Mouse (Mus musculus) MEL (cell line): ENCODE data around the gene Senp3. TPM values are rescaled to one million over a fixed set of nuclear protein-coding genes. Genes with fewer than 3 reads are reported as not detected.
A peak's percentile ranks its signal among the peaks of the same experiment; 100 is the strongest.

Source experiments
- DNase-seq: peaks from one replicate; pipeline ENCODE4 v3.0.0; 2011; ENCODE audit warnings: low read depth, low spot score
- H3K27ac ChIP-seq: 2 replicates; pipeline ENCODE4 v1.5.1; 2012; ENCODE audit warnings: low read depth, mild to moderate bottlenecking, control low read depth, low read length, moderate library complexity; ENCODE audit not compliant: control insufficient read depth
- H3K27me3 ChIP-seq, 2 experiments: fragments of 150-350 bp in 1 of 2; sonication (generic) in 1 of 2; 2 replicates each; pipeline ENCODE4 v1.6.1; 2012; ENCODE audit warnings: low read length in 2 of 2, mild to moderate bottlenecking in 2 of 2, improper control_type of control experiment in 1 of 2, moderate library complexity in 1 of 2; ENCODE audit not compliant: insufficient read depth in 2 of 2, control insufficient read depth in 1 of 2
- H3K36me3 ChIP-seq, 2 experiments: 2 replicates each; pipeline ENCODE4 v1.6.1; 2012 to 2014; ENCODE audit warnings: low read length in 2 of 2, improper control_type of control experiment in 1 of 2, inconsistent platforms in 1 of 2, mild to moderate bottlenecking in 1 of 2; ENCODE audit not compliant: insufficient read depth in 2 of 2, control insufficient read depth in 1 of 2
- H3K4me1 ChIP-seq, 2 experiments: fragments of 150-350 bp in 1 of 2; sonication (generic) in 1 of 2; 2 replicates each; pipeline ENCODE4 v1.6.1; 2012; ENCODE audit warnings: low read length in 2 of 2, improper control_type of control experiment in 1 of 2, mild to moderate bottlenecking in 1 of 2; ENCODE audit not compliant: insufficient read depth in 2 of 2, control insufficient read depth in 1 of 2
- H3K4me3 ChIP-seq, 2 experiments: fragments of 150-350 bp in 1 of 2; sonication (generic) in 1 of 2; 2 replicates each; pipeline ENCODE4 v1.5.1; 2012; ENCODE audit warnings: low read depth in 2 of 2, low read length in 2 of 2, mild to moderate bottlenecking in 2 of 2, moderate library complexity in 2 of 2, control low read depth in 1 of 2, improper control_type of control experiment in 1 of 2; ENCODE audit not compliant: control insufficient read depth in 1 of 2, insufficient read depth in 1 of 2
- H3K79me2 ChIP-seq: 2 replicates; pipeline ENCODE4 v1.6.1; 2012; ENCODE audit warnings: mild to moderate bottlenecking, low read length, moderate library complexity; ENCODE audit not compliant: control insufficient read depth, poor library complexity, insufficient read depth
- H3K9ac ChIP-seq: 2 replicates; pipeline ENCODE4 v1.6.1; 2012; ENCODE audit warnings: low read depth, mild to moderate bottlenecking, control low read depth, low read length, moderate library complexity; ENCODE audit not compliant: control insufficient read depth, poor library complexity, severe bottlenecking
- H3K9me3 ChIP-seq: fragments of 150-350 bp; sonication (generic); replicated peaks from 2 replicates; pipeline ENCODE4 v1.6.1; 2012; ENCODE audit warnings: mild to moderate bottlenecking, low read length, improper control_type of control experiment, moderate library complexity; ENCODE audit not compliant: insufficient read depth
- CHD1 ChIP-seq: IDR thresholded peaks from 2 replicates; pipeline ENCODE4 v1.6.1; 2012; ENCODE audit warnings: low read depth, mild to moderate bottlenecking, inconsistent platforms, low read length, improper control_type of control experiment
- CTCF ChIP-seq, 3 experiments: IDR thresholded peaks in 2 of 3; conservative IDR thresholded peaks in 1 of 3; 2 replicates each; pipeline ENCODE4 v1.5.1; 2011 to 2012; ENCODE audit warnings: low read length in 3 of 3, low read depth in 2 of 3, mild to moderate bottlenecking in 2 of 3, improper control_type of control experiment in 1 of 3, inconsistent platforms in 1 of 3, mixed read lengths in 1 of 3, moderate library complexity in 1 of 3; ENCODE audit not compliant: control insufficient read depth in 1 of 3, insufficient read depth in 1 of 3, poor library complexity in 1 of 3, severe bottlenecking in 1 of 3
- E2F4 ChIP-seq: IDR thresholded peaks from 2 replicates; pipeline ENCODE4 v1.6.1; 2011; ENCODE audit warnings: low read depth, low read length, improper control_type of control experiment, borderline replicate concordance
- ELF1 ChIP-seq: IDR thresholded peaks from 2 replicates; pipeline ENCODE4 v1.6.1; 2014; ENCODE audit warnings: low read depth, mild to moderate bottlenecking, inconsistent platforms, low read length, improper control_type of control experiment, moderate library complexity
- EP300 ChIP-seq, 2 experiments: IDR thresholded peaks; 2 replicates each; pipeline ENCODE4 v1.6.1; 2011; ENCODE audit warnings: improper control_type of control experiment in 2 of 2, low read length in 2 of 2, low read depth in 1 of 2, mild to moderate bottlenecking in 1 of 2
- GATA1 ChIP-seq: IDR thresholded peaks from 2 replicates; pipeline ENCODE4 v1.6.1; 2011; ENCODE audit warnings: low read depth, low read length, improper control_type of control experiment
- HCFC1 ChIP-seq: IDR thresholded peaks from 2 replicates; pipeline ENCODE4 v1.6.1; 2012; ENCODE audit warnings: low read depth, mild to moderate bottlenecking, inconsistent platforms, low read length, improper control_type of control experiment, moderate library complexity
- JUND ChIP-seq: IDR thresholded peaks from 2 replicates; pipeline ENCODE4 v1.6.1; 2011; ENCODE audit warnings: low read depth, mild to moderate bottlenecking, improper control_type of control experiment, low read length
- MAFK ChIP-seq: IDR thresholded peaks from 2 replicates; pipeline ENCODE4 v1.6.1; 2011; ENCODE audit warnings: low read depth, mild to moderate bottlenecking, low read length, improper control_type of control experiment, borderline replicate concordance
- MAX ChIP-seq: IDR thresholded peaks from 2 replicates; pipeline ENCODE4 v1.6.1; 2011; ENCODE audit warnings: low read length, improper control_type of control experiment
- MAZ ChIP-seq: IDR thresholded peaks from 2 replicates; pipeline ENCODE4 v1.6.1; 2012; ENCODE audit warnings: low read depth, mild to moderate bottlenecking, inconsistent platforms, low read length, improper control_type of control experiment
- MYC ChIP-seq: IDR thresholded peaks from 2 replicates; pipeline ENCODE4 v1.6.1; 2011; ENCODE audit warnings: low read depth, mild to moderate bottlenecking, low read length, improper control_type of control experiment, moderate library complexity
- NRF1 ChIP-seq: IDR thresholded peaks from 2 replicates; pipeline ENCODE4 v1.6.1; 2014; ENCODE audit warnings: low read depth, mild to moderate bottlenecking, inconsistent platforms, low read length, improper control_type of control experiment, moderate library complexity; ENCODE audit not compliant: poor library complexity, insufficient read depth, severe bottlenecking
- RAD21 ChIP-seq: IDR thresholded peaks from 2 replicates; pipeline ENCODE4 v1.6.1; 2011; ENCODE audit warnings: mild to moderate bottlenecking, low read depth, low read length, improper control_type of control experiment
- RCOR1 ChIP-seq: IDR thresholded peaks from 2 replicates; pipeline ENCODE4 v1.6.1; 2012; ENCODE audit warnings: low read depth, mild to moderate bottlenecking, inconsistent platforms, low read length, improper control_type of control experiment
- SIN3A ChIP-seq: IDR thresholded peaks from 2 replicates; pipeline ENCODE4 v1.6.1; 2012; ENCODE audit warnings: low read length, improper control_type of control experiment, inconsistent platforms
- SMC3 ChIP-seq: IDR thresholded peaks from 2 replicates; pipeline ENCODE4 v1.6.1; 2011; ENCODE audit warnings: low read depth, low read length, improper control_type of control experiment
- TBP ChIP-seq: IDR thresholded peaks from 2 replicates; pipeline ENCODE4 v1.8.0; 2011; ENCODE audit warnings: low read depth, low read length, improper control_type of control experiment
- UBTF ChIP-seq: IDR thresholded peaks from 2 replicates; pipeline ENCODE4 v1.6.1; 2012; ENCODE audit warnings: low read depth, mild to moderate bottlenecking, inconsistent platforms, low read length, improper control_type of control experiment, moderate library complexity, borderline replicate concordance; ENCODE audit not compliant: insufficient read depth
- ZC3H11A ChIP-seq: IDR thresholded peaks from 2 replicates; pipeline ENCODE4 v1.6.1; 2012; ENCODE audit warnings: low read depth, mild to moderate bottlenecking, inconsistent platforms, low read length, improper control_type of control experiment
- ZNF384 ChIP-seq: IDR thresholded peaks from 2 replicates; pipeline ENCODE4 v1.6.1; 2012; ENCODE audit warnings: low read depth, mild to moderate bottlenecking, inconsistent platforms, low read length, improper control_type of control experiment
- polyA plus RNA-seq, 2 experiments: library from polyadenylated mRNA; stranded (reverse) in 1 of 2; unstranded in 1 of 2; fragments of >175 nt in 1 of 2; fragments of >200 nt in 1 of 2; gene quantifications; 2 replicates each; pipeline versions ENCODE4 v1.2.1 to v1.2.4; 2012; ENCODE audit warnings: low replicate concordance in 2 of 2, low read depth in 1 of 2; ENCODE audit not compliant: insufficient read length in 2 of 2, insufficient read depth in 1 of 2, missing spikeins in 1 of 2
- total RNA-seq: library from RNA; depleted of rRNA; stranded (reverse); fragments of 300-350 nt; gene quantifications from 2 replicates; pipeline ENCODE4 v1.2.3, GENCODE M21; 2012

The Senp3 gene
- total and polyA plus RNA-seq, 3 experiments: 147 to 890 (median 171) TPM

GRCm38 (mm10) chr11:69682840-69683533 lies 1.1 kb upstream of the Senp3 start:
- H3K4me1 ChIP-seq: peaks cover 6 to 12% of the 10 kb centered on the region in 2 experiments; a peak in 3 of 4 replicates
- 0 out of 2 replicates have a peak, but pooled peaks have one; percentile 18 for TF ChIP-seq NRF1
- 0 out of 2 replicates have a peak, but pooled peaks have one; percentile 44 for TF ChIP-seq TBP
- TF ChIP-seq MYC: peak; percentile 47; the same call in 1 of the 2 replicates
- peak; percentile 94 for TF ChIP-seq RAD21
- TF ChIP-seq MAFK: no peak
- TF ChIP-seq GATA1: peak; percentile 30; the same call in 1 of the 2 replicates
- TF ChIP-seq MAZ: no peak; the same call in 1 of the 2 replicates
- TF ChIP-seq MAX: 0 out of 2 replicates have a peak, but pooled peaks have one; percentile 22
- no peak; the same call in 1 of the 2 replicates for TF ChIP-seq JUND
- TF ChIP-seq SMC3: peak; percentile 88
- TF ChIP-seq CTCF (IDR thresholded peaks at IDR 0.05 in 2 of 3, conservative IDR thresholded peaks at IDR 0.05 in 1 of 3; ENCODE audit: control insufficient read depth in 1 of 3, insufficient read depth in 1 of 3, low read depth in 2 of 3, low read length in 3 of 3, poor library complexity in 1 of 3, severe bottlenecking in 1 of 3): peak; percentile 95 to 98 (median 96)
- TF ChIP-seq ZC3H11A: peak; percentile 83
- TF ChIP-seq SIN3A: peak; percentile 90
- no peak overlapping the region for H3K27ac ChIP-seq
- H3K4me3 ChIP-seq: peak overlapping the region; percentile 61 to 69
- H3K9me3 ChIP-seq: no peaks in the 10 kb centered on the region
- peaks cover 10 to 18% of the 10 kb centered on the region in 2 experiments for H3K36me3 ChIP-seq
- H3K9ac ChIP-seq: peak overlapping the region; percentile 85
- peak; percentile 97 for DNase-seq
- peaks cover 24% of the 10 kb centered on the region for H3K79me2 ChIP-seq
- no peaks in the 10 kb centered on the region for H3K27me3 ChIP-seq

GRCm38 (mm10) chr11:69682209-69682839 lies 440 bp upstream of the Senp3 start:
- peak overlapping the region; percentile 61 to 69 for H3K4me3 ChIP-seq
- DNase-seq: no peak
- TF ChIP-seq ELF1 (no peak), ZC3H11A (no peak), HCFC1 (0 out of 2 replicates have a peak, but pooled peaks have one; percentile 12), ZNF384 (no peak), NRF1 (no peak), MYC (peak; percentile 40; the same call in 1 of the 2 replicates), CHD1 (peak; percentile 92; the same call in 1 of the 2 replicates), RCOR1 (peak; percentile 26; the same call in 1 of the 2 replicates), UBTF (no peak), E2F4 (no peak), EP300 (IDR thresholded peaks at IDR 0.05; ENCODE audit: low read depth in 1 of 2, low read length in 2 of 2) (0 out of 4 replicates have a peak, but pooled peaks of 1 of the 2 experiments have one; percentile 2), RAD21 (no peak)
- no peaks in the 10 kb centered on the region for H3K9me3 ChIP-seq
- no peaks in the 10 kb centered on the region for H3K27me3 ChIP-seq
- peaks cover 13 to 18% of the 10 kb centered on the region in 2 experiments for H3K36me3 ChIP-seq
- H3K27ac ChIP-seq: peak overlapping the region; percentile 84
- H3K9ac ChIP-seq: peak overlapping the region; percentile 85
- peaks cover 24% of the 10 kb centered on the region for H3K79me2 ChIP-seq
- peaks cover 6 to 12% of the 10 kb centered on the region in 2 experiments; a peak in 3 of 4 replicates for H3K4me1 ChIP-seq
